Mouse (Mus musculus) mature B cell (primary cell): ENCODE results near the gene Gsk3a.

ENCODE experiments used
- in situ Hi-C: fragments of 300-500 bp; cut with MboI; formaldehyde crosslinking; loops from 2 replicates; pipeline ENCODE4 v1.14.3; 2019

The Gsk3a gene

GRCm38 (mm10) chr7:25222275-25222967 is 15.2 kb downstream of the Gsk3a start:
- in situ Hi-C loops: no loop called here

GRCm38 (mm10) chr7:25221102-25221883 is 16.4 kb downstream of the Gsk3a start, which contains the start of gene Zfp526:
Gene Zfp526 (plus strand): TSS chr7:25221425.
- in situ Hi-C loops: no loop called here

GRCm38 (mm10) chr7:25220457-25221101 is 17.1 kb downstream of the Gsk3a start, which contains the start of gene Dedd2:
Gene Dedd2 (minus strand): TSS chr7:25220615.
- in situ Hi-C loops: no loop called here

- in situ Hi-C loops: no loop called here
Measured at GRCm38 (mm10) chr7:25219756-25220456, 17.7 kb downstream of the Gsk3a start.

- in situ Hi-C loops: no loop called here
Measured at GRCm38 (mm10) chr7:25219416-25219750, 18.3 kb downstream of the Gsk3a start.

GRCm38 (mm10) chr7:25218705-25219415 is 18.8 kb downstream of the Gsk3a start:
- in situ Hi-C loops: no loop called here

- in situ Hi-C loops: no loop called here
Measured at GRCm38 (mm10) chr7:25217653-25218395, 19.8 kb downstream of the Gsk3a start.

- in situ Hi-C loops: no loop called here
Measured at GRCm38 (mm10) chr7:25214172-25214571, 23.5 kb downstream of the Gsk3a start.

- in situ Hi-C loops: no loop called here
Measured at GRCm38 (mm10) chr7:25213099-25213498, 24.6 kb downstream of the Gsk3a start.

GRCm38 (mm10) chr7:25210482-25210881 is 27.2 kb downstream of the Gsk3a start:
- in situ Hi-C loops: no loop called here

GRCm38 (mm10) chr7:25209161-25209622 is 28.5 kb downstream of the Gsk3a start:
- in situ Hi-C loops: no loop called here

GRCm38 (mm10) chr7:25206094-25206830 is 31.4 kb downstream of the Gsk3a start:
- in situ Hi-C loops: no loop called here

GRCm38 (mm10) chr7:25205355-25206093 is 32.1 kb downstream of the Gsk3a start:
- in situ Hi-C loops: no loop called here

GRCm38 (mm10) chr7:25203624-25204023 is 34.0 kb downstream of the Gsk3a start:
- in situ Hi-C loops: no loop called here

- in situ Hi-C loops: no loop called here
Measured at GRCm38 (mm10) chr7:25197384-25198018, 40.1 kb downstream of the Gsk3a start.

- in situ Hi-C loops: no loop called here
Measured at GRCm38 (mm10) chr7:25196107-25196506, 41.5 kb downstream of the Gsk3a start.

GRCm38 (mm10) chr7:25195148-25195547 is 42.5 kb downstream of the Gsk3a start:
- in situ Hi-C loops: no loop called here

GRCm38 (mm10) chr7:25192110-25192509 is 45.5 kb downstream of the Gsk3a start:
- in situ Hi-C loops: no loop called here

- in situ Hi-C loops: no loop called here
Measured at GRCm38 (mm10) chr7:25190806-25191205, 46.8 kb downstream of the Gsk3a start.
